Mouse (Mus musculus) myocyte (in vitro differentiated cells): ENCODE measurements around the gene 1700069L16Rik. TPM values are rescaled to one million over a fixed set of nuclear protein-coding genes. Genes with fewer than 3 reads are reported as not detected.

Experiments
- H3K27me3 ChIP-seq: one replicate; pipeline ENCODE4 v1.6.1; 2011; ENCODE audit not compliant: control insufficient read depth, insufficient read depth, insufficient read length
- H3K36me3 ChIP-seq: one replicate; pipeline ENCODE4 v1.6.1; 2011; ENCODE audit not compliant: control insufficient read depth, insufficient read depth
- H3K4me2 ChIP-seq: one replicate; pipeline ENCODE4 v1.6.1; 2011; ENCODE audit warnings: low read depth, control low read depth
- H3K4me3 ChIP-seq: one replicate; pipeline ENCODE4 v1.5.1; 2011; ENCODE audit warnings: mild to moderate bottlenecking, control low read depth, moderate library complexity
- H3K79me2 ChIP-seq: one replicate; pipeline ENCODE4 v1.6.1; 2011; ENCODE audit not compliant: control insufficient read depth, insufficient read depth
- H3ac ChIP-seq: one replicate; pipeline ENCODE4 v1.6.1; 2011; ENCODE audit not compliant: control insufficient read depth, insufficient read length
- CEBPB ChIP-seq: IDR thresholded peaks from 2 replicates; pipeline ENCODE4 v1.6.1; 2011; ENCODE audit warnings: mild to moderate bottlenecking, moderate library complexity; ENCODE audit not compliant: poor library complexity, insufficient read depth, severe bottlenecking
- E2F4 ChIP-seq: IDR thresholded peaks from one replicate; pipeline ENCODE4 v1.6.1; 2011; ENCODE audit warnings: mild to moderate bottlenecking, control low read depth, moderate library complexity; ENCODE audit not compliant: insufficient read depth
- MAX ChIP-seq: IDR thresholded peaks from one replicate; pipeline ENCODE4 v1.6.1; 2011; ENCODE audit warnings: low read depth, mild to moderate bottlenecking, control low read depth
- MYOD1 ChIP-seq, 3 experiments: IDR thresholded peaks; one replicate each; pipeline ENCODE4 v1.6.1; 2011; ENCODE audit warnings: control low read depth in 2 of 3, low read depth in 2 of 3, mild to moderate bottlenecking in 2 of 3, moderate library complexity in 1 of 3; ENCODE audit not compliant: insufficient read length in 2 of 3, control insufficient read depth in 1 of 3
- MYOG ChIP-seq, 3 experiments: IDR thresholded peaks; one replicate each; pipeline ENCODE4 v1.6.1; 2011; ENCODE audit warnings: control low read depth in 2 of 3, low read depth in 2 of 3, mild to moderate bottlenecking in 2 of 3; ENCODE audit not compliant: insufficient read length in 2 of 3, control insufficient read depth in 1 of 3, insufficient read depth in 1 of 3
- POLR2A ChIP-seq: IDR thresholded peaks from one replicate; pipeline ENCODE4 v1.6.1; 2011; ENCODE audit warnings: low read depth, mild to moderate bottlenecking, control low read depth, moderate library complexity; ENCODE audit not compliant: insufficient read length
- POLR2AphosphoS2 ChIP-seq: IDR thresholded peaks from one replicate; pipeline ENCODE4 v1.6.1; 2011; ENCODE audit warnings: low read depth, control low read depth; ENCODE audit not compliant: insufficient read length
- REST ChIP-seq: IDR thresholded peaks from one replicate; pipeline ENCODE4 v1.6.1; 2011; ENCODE audit warnings: mild to moderate bottlenecking, control low read depth, moderate library complexity; ENCODE audit not compliant: insufficient read depth, insufficient read length
- SRF ChIP-seq: IDR thresholded peaks from one replicate; pipeline ENCODE4 v1.6.1; 2011; ENCODE audit warnings: low read depth; ENCODE audit not compliant: control insufficient read depth, insufficient read length
- TCF12 ChIP-seq: IDR thresholded peaks from one replicate; pipeline ENCODE4 v1.6.1; 2011; ENCODE audit warnings: mild to moderate bottlenecking, control low read depth; ENCODE audit not compliant: poor library complexity, insufficient read depth, severe bottlenecking
- TCF3 ChIP-seq: IDR thresholded peaks from one replicate; pipeline ENCODE4 v1.6.1; 2011; ENCODE audit warnings: low read depth, control low read depth; ENCODE audit not compliant: insufficient read length
- USF1 ChIP-seq: IDR thresholded peaks from one replicate; pipeline ENCODE4 v1.6.1; 2011; ENCODE audit warnings: low read depth, mild to moderate bottlenecking, control low read depth, moderate library complexity
- polyA plus RNA-seq: library from polyadenylated mRNA; unstranded; fragments of >200 nt; fragmentation: generic; extraction: Trizol; gene quantifications from one replicate; pipeline ENCODE4 v1.2.1, GENCODE M21; 2012; ENCODE audit warnings: missing spikeins

Gene 1700069L16Rik
- polyA plus RNA-seq, 1 experiment: not detected

DNA sequence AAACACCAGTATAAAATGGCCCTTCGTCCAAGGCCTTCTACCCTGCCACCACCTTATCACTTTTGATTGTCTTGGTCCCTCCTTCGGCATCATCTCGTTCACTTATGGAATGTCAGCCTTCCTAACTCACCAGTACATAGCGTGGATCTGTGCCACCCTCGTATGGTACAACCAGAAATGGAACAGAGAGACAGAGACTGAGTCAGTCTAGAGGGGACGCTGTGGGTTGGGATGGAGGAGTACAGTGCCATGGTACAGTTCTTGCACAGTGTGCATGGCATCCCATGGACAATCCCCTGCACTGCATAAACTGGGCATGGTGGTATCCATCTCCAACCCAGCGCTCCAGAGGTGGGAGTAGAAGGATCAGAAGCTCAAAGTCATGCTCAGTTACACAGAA is 4.1 kb upstream of the 1700069L16Rik start:
- H3K4me3 ChIP-seq: no peak overlapping the region
- TF ChIP-seq MAX (no peak), REST (no peak), CEBPB (no peak), POLR2AphosphoS2 (no peak), MYOD1 (IDR thresholded peaks at IDR 0.05; ENCODE audit: control insufficient read depth in 1 of 3, insufficient read length in 2 of 3, low read depth in 2 of 3) (no peak), POLR2A (no peak), E2F4 (no peak), TCF3 (no peak), MYOG (IDR thresholded peaks at IDR 0.05; ENCODE audit: control insufficient read depth in 1 of 3, insufficient read depth in 1 of 3, insufficient read length in 2 of 3, low read depth in 2 of 3) (no peak), USF1 (no peak), TCF12 (no peak), SRF (no peak)
- H3ac ChIP-seq: no peak overlapping the region
- H3K36me3 ChIP-seq: no peaks in the 10 kb centered on the region
- H3K79me2 ChIP-seq: no peaks in the 10 kb centered on the region
- H3K27me3 ChIP-seq: peaks cover 51% of the 10 kb centered on the region
- H3K4me2 ChIP-seq: no peak overlapping the region

DNA sequence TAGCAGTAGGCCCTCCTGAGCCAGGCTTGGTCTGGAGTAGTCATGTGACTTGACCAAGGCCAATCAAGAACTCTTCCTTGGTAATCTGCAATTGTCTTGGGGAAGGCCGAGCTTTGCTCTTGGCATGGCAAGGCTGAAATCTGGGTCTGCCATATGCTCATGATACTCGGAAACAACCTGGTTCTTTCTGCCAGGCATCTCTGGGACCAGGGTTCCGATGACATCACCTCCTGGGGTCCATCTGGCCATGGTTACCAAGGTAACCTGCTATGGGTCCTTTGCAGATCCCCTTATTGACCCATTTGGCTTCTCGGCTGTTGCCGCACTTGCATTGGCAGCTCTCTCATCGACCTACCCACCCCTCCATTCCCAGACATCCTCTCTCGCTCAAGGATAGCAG is 3.4 kb upstream of the 1700069L16Rik start:
- peaks cover 51% of the 10 kb centered on the region for H3K27me3 ChIP-seq
- H3K4me3 ChIP-seq: no peak overlapping the region
- TF ChIP-seq USF1 (no peak), E2F4 (no peak), MYOD1 (IDR thresholded peaks at IDR 0.05; ENCODE audit: control insufficient read depth in 1 of 3, insufficient read length in 2 of 3, low read depth in 2 of 3) (no peak)
- no peaks in the 10 kb centered on the region for H3K79me2 ChIP-seq
- no peaks in the 10 kb centered on the region for H3K36me3 ChIP-seq
- H3ac ChIP-seq: no peak overlapping the region
- H3K4me2 ChIP-seq: no peak overlapping the region

DNA sequence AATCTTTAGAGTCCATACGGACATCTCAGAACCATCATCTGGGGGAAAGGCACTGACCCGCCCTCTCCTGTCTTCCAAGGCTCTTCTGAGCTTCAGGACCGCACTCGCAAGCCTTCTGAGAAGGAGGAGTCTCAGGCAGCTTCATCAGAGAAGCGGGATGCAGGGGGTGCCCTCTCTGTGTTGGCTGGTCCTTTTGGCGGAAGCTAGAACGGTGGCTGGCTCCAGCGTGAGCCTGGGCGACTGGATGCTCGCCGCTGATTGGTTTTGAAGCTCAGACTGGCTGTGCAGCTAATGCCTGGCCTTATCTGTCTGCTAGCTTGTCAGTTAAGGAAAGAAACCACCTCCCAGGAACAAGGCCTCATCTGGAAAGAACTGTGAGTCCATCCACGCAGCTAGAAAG is 2.7 kb upstream of the 1700069L16Rik start:
- H3K4me2 ChIP-seq: no peak overlapping the region
- no peak overlapping the region for H3ac ChIP-seq
- peaks cover 51% of the 10 kb centered on the region for H3K27me3 ChIP-seq
- no peaks in the 10 kb centered on the region for H3K36me3 ChIP-seq
- no peaks in the 10 kb centered on the region for H3K79me2 ChIP-seq
- H3K4me3 ChIP-seq: no peak overlapping the region
- no peak for TF ChIP-seq SRF
- no peak for TF ChIP-seq POLR2A
- no peak for TF ChIP-seq TCF12
- TF ChIP-seq MYOG (IDR thresholded peaks at IDR 0.05; ENCODE audit: control insufficient read depth in 1 of 3, insufficient read depth in 1 of 3, insufficient read length in 2 of 3, low read depth in 2 of 3): no peak
- TF ChIP-seq USF1: no peak
- TF ChIP-seq MYOD1 (IDR thresholded peaks at IDR 0.05; ENCODE audit: control insufficient read depth in 1 of 3, insufficient read length in 2 of 3, low read depth in 2 of 3): no peak
- no peak for TF ChIP-seq MAX
- no peak for TF ChIP-seq E2F4
- TF ChIP-seq TCF3: no peak
- TF ChIP-seq CEBPB: no peak
- no peak for TF ChIP-seq POLR2AphosphoS2
- TF ChIP-seq REST: no peak

DNA sequence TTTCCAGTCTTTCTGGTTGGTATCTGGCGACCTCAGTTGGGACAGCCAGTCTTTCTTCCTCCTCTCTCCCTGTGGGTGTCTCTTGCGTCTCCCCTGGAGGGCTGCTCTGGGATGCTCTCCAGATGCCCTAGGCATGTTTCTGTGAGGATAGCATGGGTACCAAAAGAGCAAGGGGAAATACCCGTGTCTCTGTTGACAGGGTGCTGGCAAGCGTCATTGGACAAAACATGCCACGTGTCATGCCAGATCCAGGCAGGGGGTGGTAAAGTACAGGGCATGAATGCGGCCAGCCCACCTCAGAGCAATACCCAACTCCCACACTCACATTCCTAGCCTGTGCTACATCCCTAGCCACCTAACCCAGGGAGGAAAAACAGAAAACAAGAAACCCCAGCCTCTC is 2.0 kb upstream of the 1700069L16Rik start:
- H3K79me2 ChIP-seq: no peaks in the 10 kb centered on the region
- H3ac ChIP-seq: no peak overlapping the region
- TF ChIP-seq POLR2AphosphoS2 (no peak), MAX (no peak), E2F4 (no peak), MYOG (IDR thresholded peaks at IDR 0.05; ENCODE audit: control insufficient read depth in 1 of 3, insufficient read depth in 1 of 3, insufficient read length in 2 of 3, low read depth in 2 of 3) (no peak), USF1 (no peak)
- H3K27me3 ChIP-seq: peaks cover 51% of the 10 kb centered on the region
- no peak overlapping the region for H3K4me3 ChIP-seq
- no peak overlapping the region for H3K4me2 ChIP-seq
- H3K36me3 ChIP-seq: no peaks in the 10 kb centered on the region

DNA sequence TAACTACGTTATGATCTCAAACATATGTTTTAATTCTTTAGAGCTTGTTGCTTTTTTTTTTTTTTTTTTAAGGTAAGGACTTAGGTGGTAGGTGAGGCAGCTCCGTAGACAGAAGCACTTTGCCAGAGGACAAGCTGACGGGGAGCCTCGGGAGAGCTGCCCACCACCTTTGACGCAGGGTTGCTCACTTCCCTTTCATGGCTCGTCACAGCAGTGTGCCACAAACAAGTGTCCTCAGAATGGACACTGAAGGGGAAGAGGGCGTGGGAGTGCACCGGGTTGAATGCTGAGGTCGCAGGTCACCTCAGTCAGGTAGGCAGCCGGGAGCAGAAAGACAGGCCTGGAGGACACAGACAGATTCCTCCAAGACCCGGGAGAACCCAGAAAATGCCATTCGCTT is 845 bp upstream of the 1700069L16Rik start:
- Histone ChIP-seq H3K4me2 (no peak overlapping the region), H3K4me3 (no peak overlapping the region), H3K79me2 (no peaks in the 10 kb centered on the region), H3K27me3 (peaks cover 44% of the 10 kb centered on the region), H3ac (no peak overlapping the region), H3K36me3 (no peaks in the 10 kb centered on the region)
- TF ChIP-seq REST (no peak), E2F4 (no peak), SRF (no peak), POLR2A (no peak)
